Mouse (Mus musculus): ENCODE measurements around the gene Dus3l.

DNA sequence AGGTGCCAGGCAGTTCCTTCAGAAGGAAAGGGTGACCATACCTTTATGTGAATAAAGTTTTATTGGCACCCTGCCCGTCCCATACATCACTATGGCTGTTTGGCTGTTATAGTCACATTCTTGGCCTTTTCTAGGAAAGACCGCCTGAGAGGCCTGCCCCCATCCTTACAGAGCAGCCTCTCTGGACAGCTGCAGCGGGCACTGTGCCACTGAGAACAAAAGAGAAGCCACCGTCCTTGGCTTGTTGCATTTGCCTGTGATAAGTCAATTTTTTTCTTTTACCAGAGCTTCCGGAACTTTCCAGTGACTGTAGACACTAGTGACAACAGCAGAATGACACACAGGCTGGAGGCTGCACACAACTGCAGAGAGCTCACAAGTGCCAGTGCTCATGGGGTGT is 40.4 kb downstream of the Dus3l start:
- TF ChIP-seq CTCF (IDR thresholded peaks at IDR 0.05; ENCODE audit: control insufficient read depth, insufficient read depth, insufficient read length) = no peak
- no peak for TF ChIP-seq FOSL1 (IDR thresholded peaks at IDR 0.05; ENCODE audit: insufficient read depth, low read length, poor library complexity, severe bottlenecking)
- no peak for TF ChIP-seq MYOD1 (IDR thresholded peaks at IDR 0.05; ENCODE audit: control insufficient read depth, insufficient read length, low read depth)
